Mouse (Mus musculus): ENCODE results near the gene Klf12. TPM values are rescaled to one million over a fixed set of nuclear protein-coding genes. Genes with fewer than 3 reads are reported as not detected.

The Klf12 gene
- polyA plus RNA-seq, 1 experiment: 0.02 TPM

GRCm38 (mm10) chr14:100041823-100042222 lies 242.7 kb downstream of the Klf12 start:
- TF ChIP-seq FLI1 (IDR thresholded peaks at IDR 0.05; ENCODE audit: low read length) (no peak), GATA1 (IDR thresholded peaks at IDR 0.05; ENCODE audit: borderline replicate concordance, low read length) (no peak)
- Histone ChIP-seq H3K36me3 (replicated peaks; ENCODE audit: low read length) (no peaks in the 10 kb centered on the region), H3K4me1 (no peaks in the 10 kb centered on the region), H3K9me3 (peaks cover 3% of the 10 kb centered on the region; the same call in 1 of the 2 replicates), H3K4me3 (replicated peaks) (no peak overlapping the region), H3K27me3 (replicated peaks) (no peaks in the 10 kb centered on the region)

GRCm38 (mm10) chr14:100026671-100027070 lies 257.8 kb downstream of the Klf12 start:
- H3K4me3 ChIP-seq (replicated peaks): no peak overlapping the region
- no peaks in the 10 kb centered on the region for H3K36me3 ChIP-seq (replicated peaks; ENCODE audit: low read length)
- peaks cover 12% of the 10 kb centered on the region for H3K9me3 ChIP-seq
- H3K27me3 ChIP-seq (replicated peaks): no peaks in the 10 kb centered on the region
- TF ChIP-seq FLI1 (IDR thresholded peaks at IDR 0.05; ENCODE audit: low read length) (no peak), GATA1 (IDR thresholded peaks at IDR 0.05; ENCODE audit: borderline replicate concordance, low read length) (no peak)
- no peaks in the 10 kb centered on the region for H3K4me1 ChIP-seq

GRCm38 (mm10) chr14:100017219-100017618 lies 267.3 kb downstream of the Klf12 start:
- no peaks in the 10 kb centered on the region for H3K4me1 ChIP-seq
- no peak overlapping the region for H3K4me3 ChIP-seq (replicated peaks)
- peaks cover 19% of the 10 kb centered on the region; the same call in 1 of the 2 replicates for H3K9me3 ChIP-seq
- no peak for TF ChIP-seq FLI1 (IDR thresholded peaks at IDR 0.05; ENCODE audit: low read length)
- TF ChIP-seq GATA1 (IDR thresholded peaks at IDR 0.05; ENCODE audit: borderline replicate concordance, low read length): no peak
- H3K36me3 ChIP-seq (replicated peaks; ENCODE audit: low read length): no peaks in the 10 kb centered on the region
- no peaks in the 10 kb centered on the region for H3K27me3 ChIP-seq (replicated peaks)

- Histone ChIP-seq H3K9me3 (no peaks in the 10 kb centered on the region), H3K36me3 (replicated peaks; ENCODE audit: low read length) (no peaks in the 10 kb centered on the region), H3K4me1 (no peaks in the 10 kb centered on the region), H3K4me3 (replicated peaks) (no peak overlapping the region), H3K27me3 (replicated peaks) (no peaks in the 10 kb centered on the region)
- no peak for TF ChIP-seq FLI1 (IDR thresholded peaks at IDR 0.05; ENCODE audit: low read length)
- TF ChIP-seq GATA1 (IDR thresholded peaks at IDR 0.05; ENCODE audit: borderline replicate concordance, low read length): no peak
Measured at GRCm38 (mm10) chr14:100010525-100010924, 274.0 kb downstream of the Klf12 start.

GRCm38 (mm10) chr14:100009790-100010382 lies 274.6 kb downstream of the Klf12 start:
- no peaks in the 10 kb centered on the region for H3K36me3 ChIP-seq (replicated peaks; ENCODE audit: low read length)
- no peak overlapping the region for H3K4me3 ChIP-seq (replicated peaks)
- no peaks in the 10 kb centered on the region for H3K4me1 ChIP-seq
- TF ChIP-seq GATA1 (IDR thresholded peaks at IDR 0.05; ENCODE audit: borderline replicate concordance, low read length) (no peak), FLI1 (IDR thresholded peaks at IDR 0.05; ENCODE audit: low read length) (no peak)
- H3K9me3 ChIP-seq: no peaks in the 10 kb centered on the region
- no peaks in the 10 kb centered on the region for H3K27me3 ChIP-seq (replicated peaks)

- TF ChIP-seq FLI1 (IDR thresholded peaks at IDR 0.05; ENCODE audit: low read length): no peak
- Histone ChIP-seq H3K4me1 (no peaks in the 10 kb centered on the region), H3K36me3 (replicated peaks; ENCODE audit: low read length) (no peaks in the 10 kb centered on the region), H3K9me3 (peaks cover 15% of the 10 kb centered on the region), H3K4me3 (replicated peaks) (no peak overlapping the region), H3K27me3 (replicated peaks) (no peaks in the 10 kb centered on the region)
Measured at GRCm38 (mm10) chr14:99983510-99983909, 301.0 kb downstream of the Klf12 start.

GRCm38 (mm10) chr14:99981209-99981608 lies 303.3 kb downstream of the Klf12 start:
- Histone ChIP-seq H3K27me3 (replicated peaks) (no peaks in the 10 kb centered on the region), H3K4me1 (no peaks in the 10 kb centered on the region), H3K36me3 (replicated peaks; ENCODE audit: low read length) (no peaks in the 10 kb centered on the region), H3K9me3 (0 out of 2 replicates have a peak, but pooled peaks cover 10% of the 10 kb centered on the region), H3K4me3 (replicated peaks) (no peak overlapping the region)
- no peak for TF ChIP-seq FLI1 (IDR thresholded peaks at IDR 0.05; ENCODE audit: low read length)
- TF ChIP-seq GATA1 (IDR thresholded peaks at IDR 0.05; ENCODE audit: borderline replicate concordance, low read length): no peak

- Histone ChIP-seq H3K36me3 (replicated peaks; ENCODE audit: low read length) (no peaks in the 10 kb centered on the region), H3K4me3 (replicated peaks) (no peak overlapping the region), H3K27me3 (replicated peaks) (no peaks in the 10 kb centered on the region), H3K4me1 (no peaks in the 10 kb centered on the region), H3K9me3 (no peaks in the 10 kb centered on the region)
- TF ChIP-seq GATA1 (IDR thresholded peaks at IDR 0.05; ENCODE audit: borderline replicate concordance, low read length): no peak
- TF ChIP-seq FLI1 (IDR thresholded peaks at IDR 0.05; ENCODE audit: low read length): no peak
Measured at GRCm38 (mm10) chr14:99967920-99968319, 316.6 kb downstream of the Klf12 start.

- TF ChIP-seq GATA1 (IDR thresholded peaks at IDR 0.05; ENCODE audit: borderline replicate concordance, low read length): no peak
- TF ChIP-seq FLI1 (IDR thresholded peaks at IDR 0.05; ENCODE audit: low read length): no peak
- no peaks in the 10 kb centered on the region for H3K27me3 ChIP-seq (replicated peaks)
- H3K4me1 ChIP-seq: no peaks in the 10 kb centered on the region
- H3K9me3 ChIP-seq: no peaks in the 10 kb centered on the region
- H3K36me3 ChIP-seq (replicated peaks; ENCODE audit: low read length): no peaks in the 10 kb centered on the region
- H3K4me3 ChIP-seq (replicated peaks): no peak overlapping the region
Measured at GRCm38 (mm10) chr14:99960500-99961229, 323.8 kb downstream of the Klf12 start.

GRCm38 (mm10) chr14:99955133-99955532 lies 329.3 kb downstream of the Klf12 start:
- Histone ChIP-seq H3K27me3 (replicated peaks) (no peaks in the 10 kb centered on the region), H3K4me1 (no peaks in the 10 kb centered on the region), H3K4me3 (replicated peaks) (no peak overlapping the region), H3K9me3 (peaks cover 3% of the 10 kb centered on the region; the same call in 1 of the 2 replicates), H3K36me3 (replicated peaks; ENCODE audit: low read length) (no peaks in the 10 kb centered on the region)
- TF ChIP-seq GATA1 (IDR thresholded peaks at IDR 0.05; ENCODE audit: borderline replicate concordance, low read length) (no peak), FLI1 (IDR thresholded peaks at IDR 0.05; ENCODE audit: low read length) (no peak)
